Mouse (Mus musculus): ENCODE data around the gene Lfng.

- TF ChIP-seq POLR2A (IDR thresholded peaks at IDR 0.05; ENCODE audit: borderline replicate concordance, insufficient read depth, low read length) = no peak
- no peak for TF ChIP-seq CTCF (IDR thresholded peaks at IDR 0.05; ENCODE audit: borderline replicate concordance, insufficient read depth, low read depth, low read length)
These were observed 38.0 kb upstream of the Lfng start for GRCm38 (mm10) chr5:140569032-140569595.

All from cerebellum, adult 2 months (tissue).